Mouse (Mus musculus) CH12.LX (cell line): ENCODE measurements around the gene Tigar.

Experiments used
- CTCF ChIP-seq, 2 experiments: IDR thresholded peaks in 1 of 2; conservative IDR thresholded peaks in 1 of 2; 2 replicates each; pipeline ENCODE4 v1.5.1; 2011 to 2012; ENCODE audit warnings: low read depth in 2 of 2, low read length in 2 of 2, improper control_type of control experiment in 1 of 2, inconsistent platforms in 1 of 2, mild to moderate bottlenecking in 1 of 2, moderate library complexity in 1 of 2
- HCFC1 ChIP-seq: IDR thresholded peaks from 2 replicates; pipeline ENCODE4 v1.6.1; 2012; ENCODE audit warnings: low read depth, mild to moderate bottlenecking, inconsistent platforms, low read length, improper control_type of control experiment
- JUN ChIP-seq: IDR thresholded peaks from 2 replicates; pipeline ENCODE4 v1.6.1; 2011; ENCODE audit warnings: low read depth, mild to moderate bottlenecking, low read length, improper control_type of control experiment, moderate library complexity; ENCODE audit not compliant: insufficient read depth
- JUND ChIP-seq: conservative IDR thresholded peaks from 2 replicates; pipeline ENCODE4 v1.6.1; 2011; ENCODE audit warnings: low read depth, low read length, improper control_type of control experiment
- KAT2A ChIP-seq: IDR thresholded peaks from 2 replicates; pipeline ENCODE4 v1.6.1; 2012; ENCODE audit warnings: low read length, improper control_type of control experiment, inconsistent platforms; ENCODE audit not compliant: insufficient replicate concordance
- NRF1 ChIP-seq: IDR thresholded peaks from 2 replicates; pipeline ENCODE4 v1.6.1; 2014; ENCODE audit warnings: low read depth, mild to moderate bottlenecking, inconsistent platforms, low read length, improper control_type of control experiment, moderate library complexity
- POLR2A ChIP-seq: IDR thresholded peaks from 2 replicates; pipeline ENCODE4 v1.6.1; 2011; ENCODE audit warnings: low read depth, mild to moderate bottlenecking, improper control_type of control experiment, low read length
- TCF12 ChIP-seq: IDR thresholded peaks from 2 replicates; pipeline ENCODE4 v1.6.1; 2014; ENCODE audit warnings: low read depth, mild to moderate bottlenecking, inconsistent platforms, low read length, improper control_type of control experiment
- UBTF ChIP-seq: IDR thresholded peaks from 2 replicates; pipeline ENCODE4 v1.6.1; 2012; ENCODE audit warnings: low read depth, mild to moderate bottlenecking, inconsistent platforms, low read length, improper control_type of control experiment, moderate library complexity
- USF1 ChIP-seq: IDR thresholded peaks from 2 replicates; pipeline ENCODE4 v1.6.1; 2014; ENCODE audit warnings: low read depth, mild to moderate bottlenecking, inconsistent platforms, low read length, improper control_type of control experiment
- ZKSCAN1 ChIP-seq: IDR thresholded peaks from 2 replicates; pipeline ENCODE4 v1.6.1; 2012; ENCODE audit warnings: low read depth, inconsistent platforms, low read length, improper control_type of control experiment, borderline replicate concordance
- ZNF384 ChIP-seq: IDR thresholded peaks from 2 replicates; pipeline ENCODE4 v1.6.1; 2012; ENCODE audit warnings: low read depth, low read length, improper control_type of control experiment, inconsistent platforms

DNA sequence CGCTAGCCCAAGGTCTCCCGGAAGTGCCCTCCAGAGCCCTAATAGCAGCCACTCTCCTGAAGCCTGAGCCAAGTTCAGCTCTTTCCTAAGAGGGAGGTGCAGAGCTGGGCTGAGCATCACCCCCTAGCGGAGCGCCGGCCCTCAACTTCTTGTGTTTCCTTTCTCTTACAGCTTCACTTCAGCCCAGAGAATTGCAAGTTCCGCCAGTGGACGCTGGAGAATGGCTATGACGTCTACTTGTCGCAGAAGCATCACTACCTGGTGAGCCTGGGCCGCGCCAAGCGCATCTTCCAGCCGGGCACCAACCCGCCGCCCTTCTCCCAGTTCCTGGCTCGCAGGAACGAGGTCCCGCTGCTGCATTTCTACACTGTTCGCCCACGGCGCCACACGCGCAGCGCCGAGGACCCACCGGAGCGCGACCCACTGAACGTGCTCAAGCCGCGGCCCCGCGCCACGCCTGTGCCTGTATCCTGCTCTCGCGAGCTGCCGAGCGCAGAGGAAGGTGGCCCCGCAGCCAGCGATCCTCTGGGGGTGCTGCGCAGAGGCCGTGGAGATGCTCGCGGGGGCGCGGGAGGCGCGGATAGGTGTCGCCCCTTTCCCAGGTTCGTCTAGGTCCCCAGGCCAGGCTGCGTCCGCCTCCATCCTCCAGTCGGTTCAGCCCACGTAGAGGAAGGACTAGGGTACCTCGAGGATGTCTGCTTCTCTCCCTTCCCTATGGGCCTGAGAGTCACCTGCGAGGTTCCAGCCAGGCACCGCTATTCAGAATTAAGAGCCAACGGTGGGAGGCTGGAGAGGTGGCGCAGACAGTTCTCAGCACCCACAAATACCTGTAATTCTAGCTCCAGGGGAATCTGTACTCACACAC, 29.3 kb downstream of the Tigar start:
- TF ChIP-seq POLR2A (no peak), UBTF (no peak), JUND (no peak), HCFC1 (no peak), CTCF (conservative IDR thresholded peaks at IDR 0.05 in 1 of 2, IDR thresholded peaks at IDR 0.05 in 1 of 2; ENCODE audit: low read depth in 2 of 2, low read length in 2 of 2) (no peak), TCF12 (no peak), JUN (no peak), NRF1 (no peak), ZKSCAN1 (no peak), KAT2A (no peak), USF1 (no peak), ZNF384 (no peak)
